Mouse (Mus musculus): Measurements from ENCODE around the gene Cxcl9. TPM values are rescaled to one million over a fixed set of nuclear protein-coding genes. Genes with fewer than 3 reads are reported as not detected.

The Cxcl9 gene
- polyA plus RNA-seq, 1 experiment from 2014 or later: not detected

Other genes with a start within 250 kb of the Cxcl9 start
- 152 and 157 TPM in 2 replicates for gene G3bp2, start 244.4 kb downstream of the Cxcl9 start, polyA plus RNA-seq (2015; fragmentation: Nextera tagmentation; extraction: Ambion mirVana)
- 35.9 and 38.0 TPM in 2 replicates for gene Uso1, start 190.1 kb downstream of the Cxcl9 start, polyA plus RNA-seq (2015; fragmentation: Nextera tagmentation; extraction: Ambion mirVana)
- not detected in 2 replicates for gene U90926, start 112.7 kb downstream of the Cxcl9 start, polyA plus RNA-seq (2015; fragmentation: Nextera tagmentation; extraction: Ambion mirVana)
- gene Ppef2, start 71.8 kb downstream of the Cxcl9 start, polyA plus RNA-seq (2015; fragmentation: Nextera tagmentation; extraction: Ambion mirVana): 0.16 and 0.25 TPM in 2 replicates
- 10.9 and 12.5 TPM in 2 replicates for gene Naaa, start 49.9 kb downstream of the Cxcl9 start, polyA plus RNA-seq (2015; fragmentation: Nextera tagmentation; extraction: Ambion mirVana)
- gene Sdad1, start 17.6 kb downstream of the Cxcl9 start, polyA plus RNA-seq (2015; fragmentation: Nextera tagmentation; extraction: Ambion mirVana): 32.6 and 35.4 TPM in 2 replicates
- 4.8 and 9.5 TPM in 2 replicates for gene Art3, start 3.7 kb upstream of the Cxcl9 start, polyA plus RNA-seq (2015; fragmentation: Nextera tagmentation; extraction: Ambion mirVana)
- 0.59 and 3.5 TPM in 2 replicates for gene Cxcl10, start 20.8 kb upstream of the Cxcl9 start, polyA plus RNA-seq (2015; fragmentation: Nextera tagmentation; extraction: Ambion mirVana)
- 55.7 and 56.8 TPM in 2 replicates for gene Nup54, start 107.1 kb upstream of the Cxcl9 start, polyA plus RNA-seq (2015; fragmentation: Nextera tagmentation; extraction: Ambion mirVana)
- 15.9 and 17.2 TPM in 2 replicates for gene Scarb2, start 178.8 kb upstream of the Cxcl9 start, polyA plus RNA-seq (2015; fragmentation: Nextera tagmentation; extraction: Ambion mirVana)
- gene Fam47e, start 227.0 kb upstream of the Cxcl9 start, polyA plus RNA-seq (2015; fragmentation: Nextera tagmentation; extraction: Ambion mirVana): 1.2 and 1.8 TPM in 2 replicates

Measured in lung, embryonic 15.5 days (tissue).